Comparison of ENCODE assay signal across 8 mouse cellular contexts in genomic region chr17:49563416-49563780, GRCm38 (mm10). TPM values are rescaled to one million over a fixed set of nuclear protein-coding genes. Genes with fewer than 3 reads are reported as not detected.
A peak's percentile ranks its signal among the peaks of the same experiment; 100 is the strongest.
DNase-seq lines count a peak whose midpoint lies in the region; ATAC-seq and TF ChIP-seq lines count a peak whose summit lies in the region.

No protein-coding gene starts in this region.

- peak overlapping the region; percentile 68 for H3K4me2 ChIP-seq in forebrain, embryonic 12.5 days
- H3K4me2 ChIP-seq in limb, embryonic 13.5 days (replicated peaks): peak overlapping the region; percentile 90

- no peak for TF ChIP-seq POLR2A in small intestine, adult 2 months (IDR thresholded peaks at IDR 0.05; ENCODE audit: low read depth, low read length)

- peaks cover 29% of the 10 kb centered on the region for H3K27me3 ChIP-seq in forebrain, embryonic 12.5 days
- no peaks in the 10 kb centered on the region for H3K27me3 ChIP-seq in limb, embryonic 13.5 days
- peaks cover 5% of the 10 kb centered on the region; the same call in 1 of the 2 replicates for H3K27me3 ChIP-seq in small intestine, adult 2 months (ENCODE audit: control insufficient read depth, insufficient read depth, low read length)

- H3K36me3 ChIP-seq in forebrain, embryonic 12.5 days (replicated peaks): no peaks in the 10 kb centered on the region
- no peaks in the 10 kb centered on the region for H3K36me3 ChIP-seq in limb, embryonic 13.5 days
- no peaks in the 10 kb centered on the region for H3K36me3 ChIP-seq in small intestine, adult 2 months (ENCODE audit: control insufficient read depth, insufficient read depth, low read length)

- H3K4me1 ChIP-seq in forebrain, embryonic 12.5 days: peaks cover 18% of the 10 kb centered on the region
- peaks cover 46% of the 10 kb centered on the region for H3K4me1 ChIP-seq in limb, embryonic 13.5 days
- H3K4me1 ChIP-seq in small intestine, adult 2 months (ENCODE audit: control insufficient read depth, insufficient read depth, insufficient read length, low read length): no peaks in the 10 kb centered on the region

- intact Hi-C loops in left cerebral cortex, postnatal 10 days (cut with DNase I): no loop called here

- DNase-seq in kidney, postnatal 10 days: peak; percentile 28
- no peak for DNase-seq in kidney, adult 18-20 months
- no peak for DNase-seq in right cerebral cortex, postnatal 4 days
- no peak for DNase-seq in cerebellum, adult 11 months
- no peak for DNase-seq in left cerebral cortex, postnatal 10 days (ENCODE audit: extremely low spot score in 1 of 2, low spot score in 2 of 2)

- H3K27ac ChIP-seq in forebrain, embryonic 12.5 days: no peak overlapping the region
- peak overlapping the region; percentile 96 for H3K27ac ChIP-seq in limb, embryonic 13.5 days
- H3K27ac ChIP-seq in small intestine, adult 2 months (ENCODE audit: insufficient read depth, low read depth, low read length): peak overlapping the region; percentile 57

- no peaks in the 10 kb centered on the region for H3K9me3 ChIP-seq in forebrain, embryonic 12.5 days
- no peaks in the 10 kb centered on the region for H3K9me3 ChIP-seq in limb, embryonic 13.5 days

- no peak for TF ChIP-seq CTCF in small intestine, adult 2 months (IDR thresholded peaks at IDR 0.05; ENCODE audit: extremely low read depth, insufficient read length, insufficient replicate concordance, low read depth, low read length)

- peak overlapping the region; percentile 45 for H3K4me3 ChIP-seq in forebrain, embryonic 12.5 days (replicated peaks)
- peak overlapping the region; percentile 59 for H3K4me3 ChIP-seq in limb, embryonic 13.5 days
- peak overlapping the region; percentile 64 for H3K4me3 ChIP-seq in small intestine, adult 2 months (ENCODE audit: low read depth, low read length)

- H3K9ac ChIP-seq in forebrain, embryonic 12.5 days: peak overlapping the region; percentile 61; the same call in 1 of the 2 replicates
- peak overlapping the region; percentile 82 for H3K9ac ChIP-seq in limb, embryonic 13.5 days

- 0 out of 2 replicates have a peak, but pooled peaks have one; percentile 27 for ATAC-seq in forebrain, embryonic 12.5 days (ENCODE audit: low FRiP score)
- ATAC-seq in limb, embryonic 13.5 days (ENCODE audit: low FRiP score, low read depth): no peak

- WGBS in forebrain, embryonic 12.5 days: 30% methylated on average over 4 of the region's 4 CpGs
- 15% methylated on average over 4 of the region's 4 CpGs for WGBS in limb, embryonic 13.5 days
- 28% methylated on average over 4 of the region's 4 CpGs for WGBS in small intestine, adult 2 months

RNA-seq across cellular contexts. Expression of gene Daam2, which starts 0.7 kb away (rescaled TPM):
- 1.5 and 2.0 TPM in 2 replicates for polyA plus RNA-seq in forebrain, embryonic 12.5 days (2016; fragmentation: Nextera tagmentation; extraction: Ambion mirVana)
- 12.5 and 14.7 TPM in 2 replicates for polyA plus RNA-seq in limb, embryonic 13.5 days (2015; fragmentation: Nextera tagmentation; extraction: Ambion mirVana)
- 2.3 and 3.6 TPM in 2 replicates for polyA plus RNA-seq in small intestine, adult 2 months (2012; rRNA removed)
- total RNA-seq in left cerebral cortex, postnatal 10 days (2021): 10 to 100 TPM; 34.2 to 41.7 TPM

RNA-seq across cellular contexts. Expression of gene Kif6, which starts 51.5 kb away (rescaled TPM):
- 2.8 and 3.1 TPM in 2 replicates for polyA plus RNA-seq in forebrain, embryonic 12.5 days (2016; fragmentation: Nextera tagmentation; extraction: Ambion mirVana)
- polyA plus RNA-seq in limb, embryonic 13.5 days (2015; fragmentation: Nextera tagmentation; extraction: Ambion mirVana): 2.3 and 2.6 TPM in 2 replicates
- polyA plus RNA-seq in small intestine, adult 2 months (2012; rRNA removed): 0.05 TPM in 2 replicates
- 1 to 10 TPM; 1.1 to 1.8 TPM for total RNA-seq in left cerebral cortex, postnatal 10 days (2021)
